Mouse (Mus musculus) liver, embryonic 14.5 days (tissue): ENCODE results near the gene Tyrobp.

Experiments used
- CTCF ChIP-seq: IDR thresholded peaks from 2 replicates; pipeline ENCODE4 v1.5.1; 2016; ENCODE audit warnings: antibody characterized with exemption, low read depth, control low read depth
- EP300 ChIP-seq: IDR thresholded peaks from 2 replicates; pipeline ENCODE4 v1.6.1; 2016; ENCODE audit warnings: antibody characterized with exemption, low read depth

DNA sequence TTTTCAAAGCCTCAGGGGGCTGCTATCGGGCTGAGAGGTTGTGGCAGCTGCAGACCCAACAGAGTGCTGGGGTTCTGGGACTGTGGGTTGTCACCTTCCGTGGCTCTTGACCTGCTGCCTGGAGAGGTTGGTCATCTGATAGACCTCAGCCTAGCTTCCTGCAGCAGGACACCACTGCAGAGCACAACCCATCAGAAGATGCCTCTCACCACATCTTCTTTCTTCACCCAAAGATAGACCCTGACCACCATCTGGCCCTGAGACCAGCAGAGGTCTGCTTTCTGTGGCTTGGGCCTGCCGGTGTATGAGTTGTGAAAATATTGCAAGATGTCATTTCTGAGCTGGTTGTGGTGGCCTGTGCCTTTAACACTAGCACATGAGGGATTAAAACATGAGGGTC, 2.5 kb upstream of the Tyrobp start:
- TF ChIP-seq CTCF = no peak
- no peak for TF ChIP-seq EP300
